Mouse (Mus musculus): ENCODE measurements around the gene Chrnb2. TPM values are rescaled to one million over a fixed set of nuclear protein-coding genes. Genes with fewer than 3 reads are reported as not detected.
A peak's percentile ranks its signal among the peaks of the same experiment; 100 is the strongest.

The Chrnb2 gene
- polyA plus RNA-seq (2014; fragmentation: Nextera tagmentation; extraction: Ambion mirVana): 0.50 and 0.73 TPM in 2 replicates

DNA sequence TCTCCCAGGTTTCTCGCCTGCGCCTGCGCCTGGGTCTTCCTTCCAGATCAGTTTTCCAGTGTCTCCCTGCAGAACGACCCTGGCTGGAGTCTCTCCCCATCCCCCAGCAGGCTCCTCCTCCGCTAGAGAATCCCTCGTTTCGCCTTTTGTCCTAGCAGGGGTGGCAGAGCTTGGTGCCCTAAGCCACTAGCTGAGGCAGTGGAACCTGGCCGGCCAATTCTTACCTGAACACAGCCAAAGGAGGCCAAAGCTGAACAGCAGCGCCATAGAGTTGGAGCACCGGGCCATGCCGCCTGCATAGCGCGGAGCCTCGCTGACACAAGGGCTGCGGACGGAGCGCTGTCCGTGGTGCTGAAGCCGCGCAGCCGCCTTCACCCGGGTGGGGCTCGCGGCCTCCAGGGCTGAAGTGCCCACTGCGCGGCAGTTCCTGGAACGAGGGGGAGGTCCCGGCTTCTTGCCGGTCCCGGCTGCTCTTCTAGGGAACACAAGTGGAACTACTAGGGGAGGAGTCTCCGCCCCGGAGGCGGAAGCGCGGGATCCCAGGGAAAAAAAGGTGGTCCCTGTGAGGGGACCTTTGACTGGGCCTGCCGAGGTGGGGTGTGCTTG is at the start of gene Chrnb2:
Chrnb2 (minus strand) TSS at position 514 of the 606 bp plus-strand sequence.
- ATAC-seq (ENCODE audit: low FRiP score, low TSS enrichment): peak; percentile 95
- Histone ChIP-seq H3K27ac (ENCODE audit: low read depth, low read length) (no peak within 1 kb of the TSS), H3K4me3 (ENCODE audit: low read length) (peak within 1 kb of the TSS; percentile 23)

DNA sequence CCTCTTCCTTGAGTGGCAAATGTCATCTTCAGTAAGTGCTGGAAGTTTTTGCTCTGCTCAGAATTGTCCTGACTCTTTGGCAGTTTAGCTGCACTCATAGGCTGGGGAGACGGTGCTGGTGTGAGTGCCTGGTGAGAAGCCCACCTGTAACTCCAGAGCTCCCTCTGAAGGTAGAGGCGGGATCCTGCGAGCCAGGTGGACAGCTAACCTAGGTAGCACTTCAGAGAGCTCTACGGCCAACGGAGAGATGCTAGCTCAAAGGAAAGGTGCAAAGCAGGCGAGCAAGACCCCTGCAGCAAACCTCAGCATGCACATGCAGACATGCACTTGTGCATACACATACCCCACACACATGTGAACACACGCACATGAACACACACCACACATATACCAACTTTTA is 49.6 kb upstream of the Chrnb2 start:
- Histone ChIP-seq H3K27ac (ENCODE audit: low read depth, low read length) (no peak overlapping the region), H3K9ac (ENCODE audit: low read depth, low read length) (no peak overlapping the region), H3K27me3 (ENCODE audit: control insufficient read depth, insufficient read depth, low read length) (no peaks in the 10 kb centered on the region), H3K4me2 (replicated peaks; ENCODE audit: low read depth, low read length) (no peak overlapping the region), H3K9me3 (ENCODE audit: control insufficient read depth, low read length) (0 out of 2 replicates have a peak, but pooled peaks cover 2% of the 10 kb centered on the region), H3K36me3 (ENCODE audit: control insufficient read depth, insufficient read depth, low read length) (no peaks in the 10 kb centered on the region), H3K4me3 (ENCODE audit: low read length) (no peak overlapping the region), H3K4me1 (ENCODE audit: control insufficient read depth, insufficient read depth, low read length) (no peaks in the 10 kb centered on the region)
- ATAC-seq (ENCODE audit: low FRiP score, low TSS enrichment): no peak
- 71% methylated on average over 7 of the region's 7 CpGs for whole genome bisulfite sequencing

More for the DNA sequence above, at the start of gene Chrnb2:
- Histone ChIP-seq H3K36me3 (ENCODE audit: control insufficient read depth, insufficient read depth, low read length) (no peaks in the 10 kb centered on the region), H3K4me2 (replicated peaks; ENCODE audit: low read depth, low read length) (peak within 1 kb of the TSS; percentile 41), H3K4me1 (ENCODE audit: control insufficient read depth, insufficient read depth, low read length) (peaks cover 3% of the 10 kb centered on the region; the same call in 1 of the 2 replicates), H3K9me3 (ENCODE audit: control insufficient read depth, low read length) (no peaks in the 10 kb centered on the region), H3K27me3 (ENCODE audit: control insufficient read depth, insufficient read depth, low read length) (peaks cover 3% of the 10 kb centered on the region; the same call in 1 of the 2 replicates), H3K9ac (ENCODE audit: low read depth, low read length) (no peak within 1 kb of the TSS)
- under 1% methylated on average over 36 of the region's 36 CpGs for WGBS

DNA sequence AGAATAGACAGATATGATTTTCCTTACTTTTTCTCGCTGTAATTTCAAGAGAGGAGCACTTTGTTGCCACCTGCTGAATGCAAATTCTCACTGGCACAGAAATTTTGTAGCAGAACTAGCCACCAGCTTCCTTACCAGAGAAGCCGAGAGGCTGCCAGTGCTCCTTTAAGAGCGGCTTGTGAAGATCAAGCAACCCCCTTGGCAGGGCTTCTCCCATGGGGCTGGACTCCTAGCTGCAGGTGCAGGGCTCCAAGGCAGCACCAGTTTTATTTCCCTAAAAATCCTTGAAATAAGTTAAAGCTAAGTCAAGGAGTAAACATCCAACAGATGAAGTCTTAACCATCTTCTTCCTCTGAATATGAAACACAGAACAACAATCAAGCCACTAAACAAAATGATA is 47.7 kb upstream of the Chrnb2 start:
- no peak overlapping the region for H3K9ac ChIP-seq (ENCODE audit: low read depth, low read length)
- no peaks in the 10 kb centered on the region for H3K27me3 ChIP-seq (ENCODE audit: control insufficient read depth, insufficient read depth, low read length)
- no peaks in the 10 kb centered on the region for H3K4me1 ChIP-seq (ENCODE audit: control insufficient read depth, insufficient read depth, low read length)
- H3K4me2 ChIP-seq (replicated peaks; ENCODE audit: low read depth, low read length): no peak overlapping the region
- 67% methylated on average over 3 of the region's 3 CpGs for WGBS
- 0 out of 2 replicates have a peak, but pooled peaks cover 2% of the 10 kb centered on the region for H3K9me3 ChIP-seq (ENCODE audit: control insufficient read depth, low read length)
- H3K36me3 ChIP-seq (ENCODE audit: control insufficient read depth, insufficient read depth, low read length): no peaks in the 10 kb centered on the region
- H3K4me3 ChIP-seq (ENCODE audit: low read length): no peak overlapping the region
- H3K27ac ChIP-seq (ENCODE audit: low read depth, low read length): no peak overlapping the region
- ATAC-seq (ENCODE audit: low FRiP score, low TSS enrichment): no peak

DNA sequence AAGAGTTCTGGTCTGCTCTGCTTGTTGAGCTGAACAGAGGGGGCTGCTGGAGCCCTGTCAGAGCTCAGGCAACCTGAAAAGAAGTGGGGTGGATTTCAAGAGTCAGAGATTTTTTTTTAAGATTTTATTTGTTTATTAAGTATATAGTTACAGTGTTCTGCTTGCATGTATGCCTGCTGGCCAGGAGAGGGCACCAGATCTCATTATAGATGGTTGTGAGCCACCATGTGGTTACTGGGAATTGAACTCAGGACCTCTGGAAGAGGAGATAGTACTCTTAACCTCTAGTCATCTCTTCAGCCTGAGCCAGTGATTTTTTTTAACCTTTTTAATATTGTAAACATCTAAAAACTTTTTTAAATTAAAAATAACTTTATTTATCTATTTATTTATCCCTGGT is 46.4 kb upstream of the Chrnb2 start:
- no peak overlapping the region for H3K27ac ChIP-seq (ENCODE audit: low read depth, low read length)
- H3K27me3 ChIP-seq (ENCODE audit: control insufficient read depth, insufficient read depth, low read length): no peaks in the 10 kb centered on the region
- no peak for ATAC-seq (ENCODE audit: low FRiP score, low TSS enrichment)
- no peak overlapping the region for H3K4me2 ChIP-seq (replicated peaks; ENCODE audit: low read depth, low read length)
- H3K9me3 ChIP-seq (ENCODE audit: control insufficient read depth, low read length): 0 out of 2 replicates have a peak, but pooled peaks cover 2% of the 10 kb centered on the region
- H3K36me3 ChIP-seq (ENCODE audit: control insufficient read depth, insufficient read depth, low read length): no peaks in the 10 kb centered on the region
- H3K9ac ChIP-seq (ENCODE audit: low read depth, low read length): no peak overlapping the region
- no peak overlapping the region for H3K4me3 ChIP-seq (ENCODE audit: low read length)
- no peaks in the 10 kb centered on the region for H3K4me1 ChIP-seq (ENCODE audit: control insufficient read depth, insufficient read depth, low read length)

DNA sequence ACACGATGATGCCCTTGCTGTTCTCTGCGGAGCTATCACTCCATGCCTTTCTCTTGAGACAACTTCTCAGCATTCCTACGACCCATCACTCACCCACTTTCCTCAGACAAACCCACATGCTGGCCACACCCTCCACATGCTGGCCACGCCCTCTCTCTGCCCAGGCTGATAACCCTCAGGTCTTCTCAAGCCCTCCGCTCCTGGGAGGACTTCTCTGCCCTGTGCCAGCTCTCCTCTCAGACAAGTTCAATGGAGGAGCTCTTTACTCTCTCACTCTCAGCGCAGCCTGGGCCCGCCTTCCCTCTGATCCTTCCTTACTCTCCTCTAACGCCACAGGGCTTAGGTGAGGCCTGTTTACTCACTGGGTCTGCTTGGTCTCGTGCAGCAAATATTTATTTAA is 44.2 kb upstream of the Chrnb2 start:
- no peaks in the 10 kb centered on the region for H3K36me3 ChIP-seq (ENCODE audit: control insufficient read depth, insufficient read depth, low read length)
- WGBS: 53% methylated on average over 9 of the region's 9 CpGs
- no peak overlapping the region for H3K27ac ChIP-seq (ENCODE audit: low read depth, low read length)
- H3K9me3 ChIP-seq (ENCODE audit: control insufficient read depth, low read length): 0 out of 2 replicates have a peak, but pooled peaks cover 2% of the 10 kb centered on the region
- no peak overlapping the region for H3K9ac ChIP-seq (ENCODE audit: low read depth, low read length)
- H3K27me3 ChIP-seq (ENCODE audit: control insufficient read depth, insufficient read depth, low read length): no peaks in the 10 kb centered on the region
- H3K4me3 ChIP-seq (ENCODE audit: low read length): no peak overlapping the region
- ATAC-seq (ENCODE audit: low FRiP score, low TSS enrichment): no peak
- H3K4me2 ChIP-seq (replicated peaks; ENCODE audit: low read depth, low read length): no peak overlapping the region
- H3K4me1 ChIP-seq (ENCODE audit: control insufficient read depth, insufficient read depth, low read length): no peaks in the 10 kb centered on the region

DNA sequence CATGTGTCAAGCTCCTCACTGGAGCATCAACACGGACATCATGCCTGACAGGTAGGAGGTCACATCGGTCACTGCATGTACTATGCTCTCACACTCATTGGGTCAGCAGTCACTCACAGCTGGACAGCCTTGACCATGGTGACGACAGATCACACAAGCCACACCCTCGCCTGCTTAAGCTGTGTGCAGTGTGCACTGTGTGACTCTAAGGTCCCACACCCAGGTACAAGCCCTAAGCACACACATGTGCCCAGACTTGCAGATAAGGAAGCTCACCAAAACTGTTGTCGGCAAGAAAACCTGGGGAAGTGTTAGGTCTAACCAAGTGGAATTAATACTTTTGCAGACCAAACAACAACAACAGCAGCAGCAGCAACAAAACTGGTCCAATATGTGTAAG is 43.4 kb upstream of the Chrnb2 start:
- ATAC-seq (ENCODE audit: low FRiP score, low TSS enrichment): no peak
- H3K36me3 ChIP-seq (ENCODE audit: control insufficient read depth, insufficient read depth, low read length): no peaks in the 10 kb centered on the region

DNA sequence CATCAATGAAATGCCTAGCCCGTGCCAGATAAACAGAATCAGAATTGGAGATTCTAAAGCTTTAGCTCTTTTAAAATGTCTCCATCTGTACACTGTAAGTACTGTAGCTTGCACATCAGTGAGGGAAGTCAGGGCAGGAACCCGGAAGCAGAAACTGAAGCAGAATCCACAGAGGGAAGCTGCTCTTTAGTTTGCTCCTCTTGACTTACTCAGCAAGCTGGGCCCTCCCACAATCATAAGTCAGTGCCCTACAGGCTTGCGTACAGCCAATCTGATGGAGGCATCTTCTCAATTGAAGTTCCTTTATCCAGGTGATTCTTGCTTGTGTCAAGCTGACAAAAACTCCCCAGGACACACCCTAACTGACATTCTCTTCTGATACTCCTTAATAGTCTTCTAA is 42.7 kb upstream of the Chrnb2 start:
- Histone ChIP-seq H3K9me3 (ENCODE audit: control insufficient read depth, low read length) (0 out of 2 replicates have a peak, but pooled peaks cover 2% of the 10 kb centered on the region), H3K27ac (ENCODE audit: low read depth, low read length) (no peak overlapping the region), H3K9ac (ENCODE audit: low read depth, low read length) (no peak overlapping the region), H3K27me3 (ENCODE audit: control insufficient read depth, insufficient read depth, low read length) (no peaks in the 10 kb centered on the region), H3K4me3 (ENCODE audit: low read length) (no peak overlapping the region), H3K36me3 (ENCODE audit: control insufficient read depth, insufficient read depth, low read length) (no peaks in the 10 kb centered on the region), H3K4me1 (ENCODE audit: control insufficient read depth, insufficient read depth, low read length) (no peaks in the 10 kb centered on the region), H3K4me2 (replicated peaks; ENCODE audit: low read depth, low read length) (no peak overlapping the region)
- ATAC-seq (ENCODE audit: low FRiP score, low TSS enrichment): no peak
- 93% methylated on average over 3 of the region's 3 CpGs for WGBS

More for the DNA sequence above, 43.4 kb upstream of the Chrnb2 start:
- Histone ChIP-seq H3K9me3 (ENCODE audit: control insufficient read depth, low read length) (0 out of 2 replicates have a peak, but pooled peaks cover 2% of the 10 kb centered on the region), H3K27me3 (ENCODE audit: control insufficient read depth, insufficient read depth, low read length) (no peaks in the 10 kb centered on the region), H3K4me3 (ENCODE audit: low read length) (no peak overlapping the region), H3K4me2 (replicated peaks; ENCODE audit: low read depth, low read length) (no peak overlapping the region), H3K4me1 (ENCODE audit: control insufficient read depth, insufficient read depth, low read length) (no peaks in the 10 kb centered on the region), H3K27ac (ENCODE audit: low read depth, low read length) (no peak overlapping the region), H3K9ac (ENCODE audit: low read depth, low read length) (no peak overlapping the region)
- WGBS: 81% methylated on average over 5 of the region's 5 CpGs

DNA sequence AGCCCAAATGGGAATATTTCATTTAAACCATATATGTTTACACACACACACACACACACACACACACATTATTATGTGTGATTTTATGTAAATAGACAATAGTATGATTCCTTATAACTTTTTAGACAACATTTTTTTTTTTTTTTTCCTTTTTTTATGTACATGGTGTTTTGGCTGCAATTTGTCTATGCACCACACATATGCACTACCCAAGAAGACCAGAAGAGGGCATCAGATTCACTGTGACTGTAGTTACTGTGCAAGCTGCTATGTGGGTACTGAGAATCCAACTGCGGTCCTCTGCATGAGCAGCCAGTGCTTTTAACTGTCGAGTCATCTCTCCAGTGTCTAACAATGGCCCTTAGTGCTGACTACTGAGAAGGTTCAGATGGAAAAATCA is 42.3 kb upstream of the Chrnb2 start:
- WGBS: 92% methylated on average over 2 of the region's 2 CpGs
- Histone ChIP-seq H3K4me1 (ENCODE audit: control insufficient read depth, insufficient read depth, low read length) (no peaks in the 10 kb centered on the region), H3K4me3 (ENCODE audit: low read length) (no peak overlapping the region), H3K27me3 (ENCODE audit: control insufficient read depth, insufficient read depth, low read length) (no peaks in the 10 kb centered on the region), H3K9me3 (ENCODE audit: control insufficient read depth, low read length) (0 out of 2 replicates have a peak, but pooled peaks cover 2% of the 10 kb centered on the region), H3K27ac (ENCODE audit: low read depth, low read length) (no peak overlapping the region), H3K36me3 (ENCODE audit: control insufficient read depth, insufficient read depth, low read length) (no peaks in the 10 kb centered on the region), H3K9ac (ENCODE audit: low read depth, low read length) (no peak overlapping the region), H3K4me2 (replicated peaks; ENCODE audit: low read depth, low read length) (no peak overlapping the region)
- ATAC-seq (ENCODE audit: low FRiP score, low TSS enrichment): no peak

DNA sequence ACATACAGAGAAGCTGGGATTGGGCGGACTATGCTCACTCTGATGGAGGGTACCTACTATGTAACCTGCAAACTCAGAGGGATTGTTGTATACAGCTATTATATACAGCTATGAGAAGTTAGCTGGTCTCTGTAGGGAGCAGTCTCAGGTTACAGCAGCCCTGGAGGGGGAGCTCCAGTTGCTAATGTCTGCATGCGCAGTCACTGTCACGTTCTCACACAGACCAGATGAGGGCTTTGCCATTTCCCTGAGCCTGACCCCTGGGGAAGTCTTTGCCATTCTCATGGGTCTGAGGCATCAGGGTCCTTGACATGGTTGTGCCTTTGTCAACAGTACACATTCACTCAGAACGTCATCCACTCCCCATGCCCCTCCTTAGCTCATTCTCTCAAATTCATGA is 40.7 kb upstream of the Chrnb2 start:
- Histone ChIP-seq H3K27ac (ENCODE audit: low read depth, low read length) (no peak overlapping the region), H3K36me3 (ENCODE audit: control insufficient read depth, insufficient read depth, low read length) (no peaks in the 10 kb centered on the region), H3K4me1 (ENCODE audit: control insufficient read depth, insufficient read depth, low read length) (no peaks in the 10 kb centered on the region), H3K4me2 (replicated peaks; ENCODE audit: low read depth, low read length) (no peak overlapping the region), H3K9ac (ENCODE audit: low read depth, low read length) (no peak overlapping the region), H3K4me3 (ENCODE audit: low read length) (no peak overlapping the region), H3K27me3 (ENCODE audit: control insufficient read depth, insufficient read depth, low read length) (no peaks in the 10 kb centered on the region), H3K9me3 (ENCODE audit: control insufficient read depth, low read length) (no peaks in the 10 kb centered on the region)
- no peak for ATAC-seq (ENCODE audit: low FRiP score, low TSS enrichment)
- 54% methylated on average over 4 of the region's 4 CpGs for WGBS
